Mouse (Mus musculus) G1E (cell line): ENCODE measurements at regions not wholly inside any gene's neighbourhood (a gene's known extent, or its start where the extent isn't known, plus 50 kb on each side); places are given as distances from the start of the nearest gene placed in this dataset.
"Not testable (repeated sequence)": the region's sequence is repeated elsewhere in the genome, so short reads cannot be mapped to it uniquely, and the experiment has no call there.

Experiments
- CTCF ChIP-seq: IDR thresholded peaks from 2 replicates; pipeline ENCODE4 v1.5.1; 2012; ENCODE audit warnings: low read depth, low read length, inconsistent platforms, mixed read lengths
- TAL1 ChIP-seq: conservative IDR thresholded peaks from 2 replicates; pipeline ENCODE4 v1.6.1; 2012; ENCODE audit warnings: low read depth, low read length, inconsistent platforms, mixed read lengths

- TF ChIP-seq CTCF, TAL1: not testable (repeated sequence)
These were observed 79.6 kb downstream of the Teddm3 start for GRCm38 (mm10) chr16:21074082-21074778.
